25 mouse cellular contexts compared by ENCODE assay signal in the genomic region with DNA sequence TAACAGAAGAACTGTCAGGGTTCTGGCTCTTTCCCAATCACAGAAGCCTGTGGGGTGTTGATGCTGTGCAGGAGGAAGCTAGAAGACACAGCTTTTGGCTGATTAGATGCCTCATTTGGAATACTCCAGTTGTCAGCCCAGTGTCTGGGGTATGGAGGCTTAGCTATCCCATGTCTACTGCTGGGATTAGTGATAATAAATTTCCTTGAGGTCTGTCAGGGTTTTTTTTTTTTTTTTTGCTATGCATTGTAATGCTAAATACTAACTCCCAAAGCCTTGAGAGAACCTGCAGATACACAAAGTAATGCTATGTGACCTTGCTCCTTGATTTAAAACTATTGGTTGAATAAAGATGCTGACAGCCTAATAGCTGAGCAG. TPM values are rescaled to one million over a fixed set of nuclear protein-coding genes. Genes with fewer than 3 reads are reported as not detected.
DNase-seq lines count a peak whose midpoint lies in the region; ATAC-seq and TF ChIP-seq lines count a peak whose summit lies in the region.
"Had no signal": no experiment of that assay in that cellular context is flagged by ENCODE, and none has a peak within 500 bp of the region (broad histone marks: within the 10 kb centered on the region; RNA-seq: fewer than 3 reads in every experiment).

No protein-coding gene starts in this region.

- H3K36me3 ChIP-seq in ES-E14 (ENCODE audit: control insufficient read depth, insufficient read depth, low read length, poor library complexity, severe bottlenecking) (peaks cover 13% of the 10 kb centered on the region), MEL (ENCODE audit: control insufficient read depth in 1 of 2, insufficient read depth in 2 of 2, low read length in 2 of 2) (peaks cover 0 to 2% of the 10 kb centered on the region in 2 experiments; a peak in 1 of 4 replicates)
- peaks cover 29% of the 10 kb centered on the region for H3K36me3 ChIP-seq in midbrain, embryonic 15.5 days (replicated peaks)

- in situ Hi-C loops in ES-E14 (cut with MboI; ENCODE audit: low sequenced_read_pairs in 2 of 2, unreplicated experiment in 2 of 2) = no loop called here

- no peak overlapping the region for H3K4me2 ChIP-seq in midbrain, embryonic 15.5 days

- no peaks in the 10 kb centered on the region for H3K27me3 ChIP-seq in MEL (ENCODE audit: control insufficient read depth in 1 of 2, insufficient read depth in 2 of 2, low read length in 2 of 2)
- no peaks in the 10 kb centered on the region for H3K27me3 ChIP-seq in midbrain, embryonic 15.5 days (replicated peaks)
- H3K27me3 ChIP-seq: Patski had no signal

- H3K4me3 ChIP-seq in ES-E14 (ENCODE audit: insufficient read depth in 1 of 2, low read depth in 1 of 2, low read length in 2 of 2, poor library complexity in 1 of 2, severe bottlenecking in 1 of 2) (no peak overlapping the region), MEL (ENCODE audit: control insufficient read depth in 1 of 2, insufficient read depth in 1 of 2, low read depth in 2 of 2, low read length in 2 of 2) (no peak overlapping the region)
- no peak overlapping the region for H3K4me3 ChIP-seq in midbrain, embryonic 15.5 days

- TF ChIP-seq EP300 in MEL (IDR thresholded peaks at IDR 0.05; ENCODE audit: low read depth in 1 of 2, low read length in 2 of 2) = 0 out of 4 replicates have a peak, but pooled peaks of 1 of the 2 experiments have one; percentile 3

- no peak for TF ChIP-seq RAD21 in MEL (IDR thresholded peaks at IDR 0.05; ENCODE audit: low read depth, low read length)

- no peaks in the 10 kb centered on the region for H3K79me2 ChIP-seq in MEL (ENCODE audit: control insufficient read depth, insufficient read depth, low read length, poor library complexity)

- peaks cover 0 to 2% of the 10 kb centered on the region in 2 experiments; a peak in 1 of 4 replicates for H3K4me1 ChIP-seq in ES-E14 (ENCODE audit: control insufficient read depth in 2 of 2, insufficient read depth in 2 of 2, low read length in 2 of 2, poor library complexity in 1 of 2)
- peaks cover 0 to 7% of the 10 kb centered on the region in 2 experiments; a peak in 2 of 4 replicates for H3K4me1 ChIP-seq in MEL (ENCODE audit: control insufficient read depth in 1 of 2, insufficient read depth in 2 of 2, low read length in 2 of 2)
- H3K4me1 ChIP-seq in midbrain, embryonic 15.5 days = no peaks in the 10 kb centered on the region

- H3K9me3 ChIP-seq in ES-E14 (ENCODE audit: control insufficient read depth, insufficient read depth, low read depth, low read length) (no peaks in the 10 kb centered on the region), MEL (replicated peaks; ENCODE audit: insufficient read depth, low read length) (no peaks in the 10 kb centered on the region)
- no peaks in the 10 kb centered on the region for H3K9me3 ChIP-seq in midbrain, embryonic 15.5 days
- H3K9me3 ChIP-seq: G1E had no signal

- H3K9ac ChIP-seq in ES-E14 (ENCODE audit: insufficient read depth, low read depth, low read length, poor library complexity, severe bottlenecking) (no peak overlapping the region), MEL (ENCODE audit: control insufficient read depth, low read depth, low read length, poor library complexity, severe bottlenecking) (no peak overlapping the region)
- no peak overlapping the region for H3K9ac ChIP-seq in midbrain, embryonic 15.5 days

- TF ChIP-seq POLR2A in MEL (IDR thresholded peaks at IDR 0.05; ENCODE audit: control insufficient read depth in 1 of 2, insufficient read depth in 1 of 2, low read depth in 1 of 2, low read length in 2 of 2, poor library complexity in 1 of 2) = no peak

- H3K27ac ChIP-seq in ES-E14 (ENCODE audit: insufficient read depth, low read depth, low read length, poor library complexity, severe bottlenecking) (no peak overlapping the region), MEL (ENCODE audit: control insufficient read depth, low read depth, low read length) (no peak overlapping the region)
- no peak overlapping the region for H3K27ac ChIP-seq in midbrain, embryonic 15.5 days

- DNase-seq in ES-E14 (ENCODE audit: low read depth, low spot score) (no peak), MEL (ENCODE audit: low read depth, low spot score) (no peak)
- DNase-seq in brain, adult 2 months (ENCODE audit: low read depth, low spot score) = peak; percentile 16
- no peak for DNase-seq in layer of hippocampus, postnatal 14 days (ENCODE audit: low spot score in 2 of 2)
- DNase-seq in gastrocnemius, adult 8-10 months (ENCODE audit: low spot score in 2 of 2) = no peak
- DNase-seq: adrenal gland, adult 2 months; adrenal gland, adult 8-10 months; adrenal gland, postnatal 10 days; adrenal gland, postnatal 14 days; adrenal gland, postnatal 25 days; adrenal gland, postnatal 36 days; B cell, adult 2 months; cerebellum, adult 11 months; cerebellum, adult 11-12 months; cerebellum, adult 18-20 months; cerebellum, adult 2 months; cerebellum, adult 8-10 months; cerebellum, adult 9-10 months had no signal

- no peak for ATAC-seq in midbrain, embryonic 15.5 days (replicated peaks)
- ATAC-seq: activated CD4-positive, CD25-positive, alpha-beta regulatory T cell, adult 4 months; CD4-positive, CD25-positive, alpha-beta regulatory T cell, adult 4 months; Patski had no signal

- TF ChIP-seq CTCF in MEL (IDR thresholded peaks at IDR 0.05 in 2 of 3, conservative IDR thresholded peaks at IDR 0.05 in 1 of 3; ENCODE audit: control insufficient read depth in 1 of 3, insufficient read depth in 1 of 3, low read depth in 2 of 3, low read length in 3 of 3, poor library complexity in 1 of 3, severe bottlenecking in 1 of 3) = no peak

TF ChIP-seq in ES-E14, 5 proteins besides CTCF, POLR2A, EP300 and RAD21:
- TF ChIP-seq ZC3H11A (IDR thresholded peaks at IDR 0.05; ENCODE audit: borderline replicate concordance, low read depth, low read length) = no peak
- TF ChIP-seq MAFK (IDR thresholded peaks at IDR 0.05; ENCODE audit: insufficient read depth, low read depth, low read length) = no peak
- peak; percentile 72 for TF ChIP-seq ZNF384 (IDR thresholded peaks at IDR 0.05; ENCODE audit: low read depth, low read length)

TF ChIP-seq in MEL, 35 proteins besides CTCF, POLR2A, EP300 and RAD21:
- no peak for TF ChIP-seq MXI1 (IDR thresholded peaks at IDR 0.05; ENCODE audit: low read depth, low read length)
- TF ChIP-seq ZMIZ1 (IDR thresholded peaks at IDR 0.05; ENCODE audit: low read depth, low read length) = 0 out of 2 replicates have a peak, but pooled peaks have one; percentile 5
- TF ChIP-seq POLR2AphosphoS2 (IDR thresholded peaks at IDR 0.05; ENCODE audit: low read length) = peak; percentile 73; the same call in 1 of the 2 replicates

RNA-seq across cellular contexts. Expression of a gene that starts 8.4 kb away (rescaled TPM):
- total RNA-seq in ES-E14 (2012; rRNA removed) (113 and 272 TPM in 2 replicates), MEL (2012; rRNA removed) (152 and 160 TPM in 2 replicates)
- 100 to 1,000 TPM in 1 of 2 experiments, not detected in 1; 253 TPM for polyA plus RNA-seq in MEL (2012; ENCODE audit: insufficient read depth in 1 of 2, insufficient read length in 2 of 2, low read depth in 1 of 2, low replicate concordance in 2 of 2, missing spikeins in 1 of 2)
- polyA plus RNA-seq in midbrain, embryonic 15.5 days (2015; fragmentation: Nextera tagmentation; extraction: Ambion mirVana) = 0.51 and 0.66 TPM in 2 replicates
- total RNA-seq in layer of hippocampus, postnatal 14 days (2021) = not detected
- total RNA-seq in gastrocnemius, adult 8-10 months (2022) = not detected
- total RNA-seq: CH12.LX had no signal
- polyA plus RNA-seq: activated CD4-positive, CD25-positive, alpha-beta regulatory T cell, adult 4 months; cerebellum, adult 2 months; Patski had no signal

RNA-seq across cellular contexts. Expression of a gene that starts 37.6 kb away (rescaled TPM):
- total RNA-seq in ES-E14 (2012; rRNA removed) (103 and 123 TPM in 2 replicates), MEL (2012; rRNA removed) (136 and 165 TPM in 2 replicates)
- polyA plus RNA-seq in MEL (2012; ENCODE audit: insufficient read depth in 1 of 2, insufficient read length in 2 of 2, low read depth in 1 of 2, low replicate concordance in 2 of 2, missing spikeins in 1 of 2) = 100 to 1,000 TPM in 1 of 2 experiments, not detected in 1; 186 TPM
- 344 and 348 TPM in 2 replicates for polyA plus RNA-seq in midbrain, embryonic 15.5 days (2015; fragmentation: Nextera tagmentation; extraction: Ambion mirVana)
- total RNA-seq in layer of hippocampus, postnatal 14 days (2021) = 100 to 1,000 TPM; 130 to 138 TPM
- 100 to 1,000 TPM; 181 to 185 (median 183) TPM for total RNA-seq in gastrocnemius, adult 8-10 months (2022)

RNA-seq across cellular contexts. Expression of a gene that starts 37.8 kb away (rescaled TPM):
- 1.5 and 4.6 TPM in 2 replicates for total RNA-seq in ES-E14 (2012; rRNA removed)
- total RNA-seq in MEL (2012; rRNA removed) = 5.2 and 5.8 TPM in 2 replicates
- 10 to 100 TPM in 1 of 2 experiments, not detected in 1; 19.8 TPM for polyA plus RNA-seq in MEL (2012; ENCODE audit: insufficient read depth in 1 of 2, insufficient read length in 2 of 2, low read depth in 1 of 2, low replicate concordance in 2 of 2, missing spikeins in 1 of 2)
- 0.97 and 1.0 TPM in 2 replicates for polyA plus RNA-seq in midbrain, embryonic 15.5 days (2015; fragmentation: Nextera tagmentation; extraction: Ambion mirVana)
- under 1 TPM; 0.21 to 0.36 TPM for total RNA-seq in layer of hippocampus, postnatal 14 days (2021)
- total RNA-seq in gastrocnemius, adult 8-10 months (2022) = under 1 TPM in 2 of 4 experiments, not detected in 2; 0.32 to 0.56 TPM
- polyA plus RNA-seq: C2C12; CD4-positive, CD25-positive, alpha-beta regulatory T cell, adult 4 months had no signal

RNA-seq across cellular contexts. Expression of a gene that starts 50.5 kb away (rescaled TPM):
- total RNA-seq in ES-E14 (2012; rRNA removed) (57.9 and 85.6 TPM in 2 replicates), MEL (2012; rRNA removed) (9.5 and 10.0 TPM in 2 replicates)
- polyA plus RNA-seq in MEL (2012; ENCODE audit: insufficient read depth in 1 of 2, insufficient read length in 2 of 2, low read depth in 1 of 2, low replicate concordance in 2 of 2, missing spikeins in 1 of 2) = 10 to 100 TPM in 1 of 2 experiments, not detected in 1; 11.9 TPM
- polyA plus RNA-seq in midbrain, embryonic 15.5 days (2015; fragmentation: Nextera tagmentation; extraction: Ambion mirVana) = 288 and 345 TPM in 2 replicates
- 10 to 100 TPM in 1 of 2 experiments, 1 to 10 TPM in 1; 9.7 to 14.5 TPM for total RNA-seq in layer of hippocampus, postnatal 14 days (2021)
- total RNA-seq in gastrocnemius, adult 8-10 months (2022) = 10 to 100 TPM; 14.9 to 27.6 (median 22.9) TPM
- total RNA-seq: CH12.LX, G1E had no signal

Comparison
In these comparisons a context has a peak if more than half of its experiments do, and no peak if none do; other contexts are left out.
1. RNA of a gene that starts 8.4 kb away (total RNA-seq): 152 to 160 TPM in MEL and 113 to 272 TPM in ES-E14; not detected in layer of hippocampus, postnatal 14 days and not detected in gastrocnemius, adult 8-10 months; every median in the first group is over 10 times any median in the second.